In the genomic region with DNA sequence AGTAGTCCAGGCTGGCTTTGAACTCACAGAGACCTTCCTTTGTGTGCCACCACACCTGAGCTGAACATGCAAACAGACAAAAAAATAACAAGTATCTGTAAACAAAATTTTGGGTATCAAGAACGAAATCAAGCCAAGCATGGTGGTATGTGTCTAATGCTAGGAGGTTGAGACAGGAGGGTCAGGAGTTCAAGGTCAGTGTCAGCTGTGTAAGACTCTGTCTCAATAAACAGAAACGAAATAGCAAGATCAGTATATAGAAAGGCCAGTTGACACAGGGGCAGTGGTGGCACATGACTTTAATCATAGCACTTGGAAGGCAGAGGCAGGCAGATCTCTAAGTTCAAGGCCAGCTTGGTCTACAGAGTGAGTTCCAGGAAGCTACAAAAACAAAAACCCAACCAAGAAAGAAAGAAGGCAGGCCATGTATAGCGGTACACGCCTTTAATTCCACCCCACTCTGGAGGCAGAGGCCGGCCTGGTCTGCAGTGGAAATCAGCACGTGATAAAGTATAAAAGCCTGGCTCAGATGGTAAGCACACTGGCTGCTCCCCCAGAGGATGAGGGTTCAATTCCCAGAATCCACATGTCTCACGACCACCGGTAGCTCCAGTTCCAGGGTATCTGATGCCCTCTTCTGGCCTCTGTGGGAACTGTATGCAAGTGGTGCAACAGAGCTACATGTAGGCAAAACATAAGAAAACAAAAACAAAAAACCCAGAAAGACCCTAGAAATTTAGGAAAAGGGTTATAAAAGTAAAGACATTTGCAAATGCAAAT, we compare ENCODE assay signal across 8 mouse cellular contexts. TPM values are rescaled to one million over a fixed set of nuclear protein-coding genes. Genes with fewer than 3 reads are reported as not detected.
DNase-seq lines count a peak whose midpoint lies in the region; ATAC-seq lines count a peak whose summit lies in the region.

No protein-coding gene starts in this region.

- peaks cover 41% of the 10 kb centered on the region for H3K36me3 ChIP-seq in midbrain, embryonic 13.5 days

- DNase-seq in cerebellum, postnatal 14 days, result peak; percentile 39 to 63
- DNase-seq in cerebellum, adult 8-10 months, result no peak
- peak; percentile 21 for DNase-seq in CD4-positive helper T cell, adult 2 months (ENCODE audit: low read depth, low spot score)
- peak; percentile 51 for DNase-seq in c-Kit-positive CD71-negative TER-119-negative erythroid progenitor cells, embryonic 14.5 days (ENCODE audit: low read depth)
- peak; percentile 16 to 35 for DNase-seq in frontal cortex, postnatal 36 days (ENCODE audit: low spot score in 2 of 2)
- peak; percentile 51 to 57 for DNase-seq in layer of hippocampus, postnatal 10 days (ENCODE audit: low spot score in 2 of 2)
- DNase-seq in thymus, postnatal 14 days, result peak; percentile 58

- H3K4me3 ChIP-seq in midbrain, embryonic 13.5 days (replicated peaks), result no peak overlapping the region

- H3K27ac ChIP-seq in midbrain, embryonic 13.5 days, result no peak overlapping the region

- no peaks in the 10 kb centered on the region for H3K4me1 ChIP-seq in midbrain, embryonic 13.5 days (replicated peaks)

- H3K27me3 ChIP-seq in midbrain, embryonic 13.5 days, result no peaks in the 10 kb centered on the region

- ATAC-seq in midbrain, embryonic 13.5 days, result peak; percentile 67; the same call in 1 of the 2 replicates

- no peak overlapping the region for H3K9ac ChIP-seq in midbrain, embryonic 13.5 days (replicated peaks)

- H3K4me2 ChIP-seq in midbrain, embryonic 13.5 days (replicated peaks), result no peak overlapping the region

- no peaks in the 10 kb centered on the region for H3K9me3 ChIP-seq in midbrain, embryonic 13.5 days

- WGBS in midbrain, embryonic 13.5 days, result 52% methylated on average over 8 of the region's 8 CpGs

RNA-seq across cellular contexts. Expression of a gene that starts 36.0 kb away (rescaled TPM):
- 10 to 100 TPM; 15.2 to 16.9 TPM for total RNA-seq in layer of hippocampus, postnatal 10 days (2021)
- 6.3 and 7.2 TPM in 2 replicates for polyA plus RNA-seq in midbrain, embryonic 13.5 days (2015; fragmentation: Nextera tagmentation; extraction: Ambion mirVana)

RNA-seq across cellular contexts. Expression of a gene that starts 59.4 kb away (rescaled TPM):
- total RNA-seq in layer of hippocampus, postnatal 10 days (2021), result 10 to 100 TPM; 28.6 to 31.0 TPM
- polyA plus RNA-seq in midbrain, embryonic 13.5 days (2015; fragmentation: Nextera tagmentation; extraction: Ambion mirVana), result 15.3 and 17.2 TPM in 2 replicates
